Mouse (Mus musculus) midbrain, embryonic 15.5 days (tissue): ENCODE measurements at regions not wholly inside any gene's neighbourhood (a gene's known extent, or its start where the extent isn't known, plus 50 kb on each side); places are given as distances from the start of the nearest gene placed in this dataset.

Experiments
- ATAC-seq: fragments of 200-750 bp; cut with Nextera tagmentation; replicated peaks from 2 replicates; pipeline ENCODE4 v1.8.0; 2017; ENCODE audit warnings: moderate TSS enrichment
- H3K27ac ChIP-seq: fragments of 300-500 bp; sonication (generic); 2 replicates; pipeline ENCODE4 v1.5.1; 2015; ENCODE audit warnings: mild to moderate bottlenecking, inconsistent platforms
- H3K27me3 ChIP-seq: fragments of 300-500 bp; sonication (generic); replicated peaks from 2 replicates; pipeline ENCODE4 v1.6.1; 2015; ENCODE audit warnings: inconsistent platforms
- H3K36me3 ChIP-seq: fragments of 300-500 bp; sonication (generic); replicated peaks from 2 replicates; pipeline ENCODE4 v1.6.1; 2015; ENCODE audit warnings: inconsistent platforms
- H3K4me1 ChIP-seq: fragments of 300-500 bp; sonication (generic); 2 replicates; pipeline ENCODE4 v1.6.1; 2015; ENCODE audit warnings: inconsistent platforms
- H3K4me2 ChIP-seq: fragments of 300-500 bp; sonication (generic); 2 replicates; pipeline ENCODE4 v1.6.1; 2015; ENCODE audit warnings: inconsistent platforms, mild to moderate bottlenecking, moderate library complexity
- H3K4me3 ChIP-seq: fragments of 300-500 bp; sonication (generic); 2 replicates; pipeline ENCODE4 v1.5.1; 2015; ENCODE audit warnings: mild to moderate bottlenecking, inconsistent platforms
- H3K9ac ChIP-seq: fragments of 300-500 bp; sonication (generic); 2 replicates; pipeline ENCODE4 v1.6.1; 2015; ENCODE audit warnings: mild to moderate bottlenecking, inconsistent platforms
- H3K9me3 ChIP-seq: fragments of 300-500 bp; sonication (generic); 2 replicates; pipeline ENCODE4 v1.6.1; 2016; ENCODE audit warnings: inconsistent platforms
- WGBS: fragments of 180-500 bp; shearing (Covaris S2); methylation state at CpG from one replicate; pipeline ENCODE4 v1.1.7; 2015; ENCODE audit warnings: mixed read lengths; 5-methylcytosine and 5-hydroxymethylcytosine counted together

DNA sequence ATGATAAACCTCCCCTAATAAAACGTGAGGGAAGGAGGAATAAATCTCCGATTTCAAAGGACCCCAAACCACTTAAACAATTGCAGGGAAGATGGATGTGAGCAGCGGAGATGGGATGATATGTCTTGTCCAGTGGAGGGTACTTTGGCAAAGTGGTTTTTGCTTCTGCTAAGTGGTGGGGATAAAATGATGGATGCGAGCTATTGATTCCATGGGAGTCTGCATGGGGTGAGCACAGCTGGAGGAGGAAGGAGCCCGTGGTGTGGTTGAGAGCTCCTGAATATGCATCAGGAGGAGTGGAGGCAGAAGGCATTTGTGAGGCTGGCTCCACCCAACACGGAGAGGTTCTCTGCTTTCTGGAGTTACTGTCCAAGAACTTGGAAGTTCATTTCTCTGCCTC lies 227.6 kb upstream of the Eef2kmt start:
- Histone ChIP-seq H3K9ac (no peak overlapping the region), H3K4me1 (no peaks in the 10 kb centered on the region), H3K27ac (no peak overlapping the region), H3K9me3 (no peaks in the 10 kb centered on the region), H3K27me3 (no peaks in the 10 kb centered on the region), H3K36me3 (no peaks in the 10 kb centered on the region), H3K4me2 (no peak overlapping the region), H3K4me3 (no peak overlapping the region)
- 26% methylated on average over 6 of the region's 6 CpGs for WGBS
- no peak for ATAC-seq

DNA sequence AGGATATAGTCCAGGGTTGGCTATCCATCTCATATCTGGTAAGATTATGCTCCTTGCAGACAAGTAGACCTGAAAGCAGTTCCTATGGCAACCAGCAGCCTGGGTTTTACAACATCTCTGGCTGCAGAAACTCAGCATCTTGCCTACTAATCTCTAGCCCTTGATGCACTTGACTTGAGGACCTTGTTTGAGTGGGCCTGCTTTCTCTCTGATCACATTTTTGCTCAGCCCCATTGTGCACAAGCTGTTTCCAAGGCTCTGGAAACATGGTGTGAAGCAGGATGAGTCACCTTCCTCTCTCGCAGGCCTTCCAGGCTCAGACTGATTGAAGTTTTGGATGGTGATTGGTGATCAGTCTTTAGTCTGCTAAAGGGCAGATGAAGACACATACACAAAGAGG lies 224.4 kb upstream of the Eef2kmt start:
- Histone ChIP-seq H3K27ac (no peak overlapping the region), H3K4me2 (no peak overlapping the region), H3K4me1 (peaks cover 2% of the 10 kb centered on the region; the same call in 1 of the 2 replicates), H3K9me3 (no peaks in the 10 kb centered on the region), H3K36me3 (no peaks in the 10 kb centered on the region), H3K4me3 (no peak overlapping the region), H3K27me3 (no peaks in the 10 kb centered on the region), H3K9ac (no peak overlapping the region)
- 73% methylated on average over 1 of the region's 1 CpGs for WGBS
- ATAC-seq, result no peak

DNA sequence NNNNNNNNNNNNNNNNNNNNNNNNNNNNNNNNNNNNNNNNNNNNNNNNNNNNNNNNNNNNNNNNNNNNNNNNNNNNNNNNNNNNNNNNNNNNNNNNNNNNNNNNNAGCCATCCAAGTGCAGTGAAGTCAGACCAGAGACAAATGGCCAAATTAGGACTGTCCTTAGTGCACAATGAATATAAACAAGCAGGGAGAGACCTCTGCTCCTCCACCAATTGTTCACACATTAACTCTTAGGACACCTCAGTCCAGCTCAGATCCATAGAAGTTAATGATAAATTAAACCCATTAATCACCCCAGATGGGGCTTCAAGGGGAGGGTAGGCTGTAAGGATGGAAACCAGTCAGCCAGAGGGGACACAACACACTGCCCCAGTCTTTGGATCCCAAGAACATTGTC lies 223.2 kb upstream of the Eef2kmt start:
- Histone ChIP-seq H3K4me2 (no peak overlapping the region), H3K9ac (no peak overlapping the region), H3K4me3 (no peak overlapping the region), H3K27me3 (no peaks in the 10 kb centered on the region), H3K36me3 (no peaks in the 10 kb centered on the region), H3K4me1 (peaks cover 12% of the 10 kb centered on the region), H3K9me3 (no peaks in the 10 kb centered on the region), H3K27ac (no peak overlapping the region)
- no peak for ATAC-seq

DNA sequence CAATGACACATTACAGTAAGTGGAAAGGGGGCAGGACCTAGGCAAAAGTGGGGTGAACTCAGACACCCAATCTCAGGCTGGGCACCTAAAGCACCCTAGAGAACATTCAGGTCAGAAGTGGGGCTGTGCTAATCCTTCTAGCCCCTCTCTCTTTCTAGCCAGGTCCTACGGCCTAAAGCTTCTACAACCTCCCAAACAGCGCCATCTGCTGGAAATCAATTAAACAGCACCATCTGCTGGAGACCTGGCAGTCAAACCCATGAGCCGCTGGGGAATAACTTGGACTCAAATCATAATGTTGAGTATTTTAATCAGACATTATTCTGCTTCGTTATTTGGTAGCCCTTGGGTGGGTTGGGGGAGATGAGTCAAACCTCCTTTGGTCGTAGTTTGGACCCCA lies 215.5 kb upstream of the Eef2kmt start:
- 19% methylated on average over 5 of the region's 5 CpGs for WGBS
- Histone ChIP-seq H3K4me1 (peaks cover 20% of the 10 kb centered on the region), H3K27ac (no peak overlapping the region), H3K9me3 (no peaks in the 10 kb centered on the region), H3K27me3 (no peaks in the 10 kb centered on the region; the same call in 1 of the 2 replicates), H3K9ac (no peak overlapping the region), H3K4me3 (no peak overlapping the region), H3K4me2 (no peak overlapping the region), H3K36me3 (no peaks in the 10 kb centered on the region)
- ATAC-seq, result no peak

DNA sequence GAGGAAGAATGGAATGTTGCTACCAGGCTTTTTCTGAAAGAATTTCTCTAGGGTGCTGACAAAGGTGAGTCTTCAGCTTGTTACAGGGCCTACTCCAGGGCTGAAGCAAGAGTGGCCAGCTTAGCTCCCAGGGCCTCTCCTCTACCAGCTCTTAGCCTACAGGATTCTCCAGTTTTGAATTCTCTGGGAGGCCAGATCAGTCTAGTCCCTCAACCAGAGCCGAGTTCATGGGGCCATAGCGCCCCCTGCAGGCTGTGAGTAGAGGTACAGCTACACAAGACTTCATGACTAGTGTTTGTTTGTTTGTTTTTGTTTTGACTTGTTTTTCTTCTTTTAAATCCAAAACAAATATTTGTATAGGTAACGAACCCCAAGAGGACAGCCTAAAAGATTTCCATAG lies 211.8 kb upstream of the Eef2kmt start:
- WGBS, result 8% methylated on average over 3 of the region's 3 CpGs
- H3K27ac ChIP-seq, result no peak overlapping the region
- no peak overlapping the region for H3K9ac ChIP-seq
- H3K36me3 ChIP-seq, result no peaks in the 10 kb centered on the region
- H3K4me3 ChIP-seq, result no peak overlapping the region
- no peaks in the 10 kb centered on the region; the same call in 1 of the 2 replicates for H3K27me3 ChIP-seq
- no peak for ATAC-seq
- no peaks in the 10 kb centered on the region for H3K4me1 ChIP-seq
- no peak overlapping the region for H3K4me2 ChIP-seq
- no peaks in the 10 kb centered on the region for H3K9me3 ChIP-seq

DNA sequence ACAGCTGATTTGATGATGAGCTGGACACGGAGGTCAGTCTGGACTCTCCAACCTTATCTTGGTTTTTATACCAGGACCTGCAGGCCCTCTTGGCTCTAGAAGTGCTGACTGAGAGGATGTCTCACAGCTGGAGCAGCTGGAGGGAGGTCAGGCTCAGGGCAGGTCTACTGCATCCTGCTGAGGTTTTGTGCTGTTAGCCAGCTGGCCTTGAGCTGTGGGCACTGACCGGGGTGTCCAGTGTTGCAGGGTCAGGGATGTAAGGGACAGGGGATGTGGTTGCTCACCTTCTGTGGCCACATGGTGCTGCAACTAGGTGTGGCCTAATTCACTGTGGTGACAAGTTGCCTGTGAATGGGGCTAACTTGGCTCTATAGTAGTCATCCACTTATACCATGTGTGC lies 211.0 kb upstream of the Eef2kmt start:
- no peak for ATAC-seq

DNA sequence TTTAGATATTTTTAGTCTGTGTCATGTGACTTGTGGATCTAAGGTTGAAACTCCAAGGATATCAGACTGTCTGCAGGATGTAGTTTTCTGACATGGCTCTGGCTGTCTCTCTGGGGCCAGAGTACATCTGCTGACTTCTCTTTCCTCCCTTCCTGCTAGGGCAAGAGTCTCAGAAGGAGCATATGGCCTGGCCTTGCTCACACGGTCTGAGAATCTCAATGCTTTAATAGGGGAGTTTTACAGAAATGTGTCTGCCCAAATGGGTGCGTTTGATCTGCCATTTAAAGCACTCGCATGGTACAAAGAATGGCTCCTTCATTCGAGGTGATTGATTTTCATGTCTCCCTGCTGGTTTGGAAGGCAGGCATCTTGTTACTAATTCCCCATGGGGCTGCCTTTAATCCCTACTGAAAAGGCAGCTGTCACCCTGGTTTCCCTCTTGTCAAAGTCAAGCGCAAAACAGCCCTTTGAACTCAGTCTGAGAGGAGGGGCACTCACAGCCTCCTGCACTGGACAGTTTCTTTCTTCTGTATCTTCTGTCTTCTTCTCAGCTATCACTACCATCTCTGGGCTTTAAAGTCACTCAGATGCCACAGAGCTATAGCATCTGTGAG lies 199.7 kb upstream of the Eef2kmt start:
- H3K4me1 ChIP-seq, result peaks cover 17% of the 10 kb centered on the region
- H3K27ac ChIP-seq, result peak overlapping the region; percentile 26
- 2% methylated on average over 5 of the region's 5 CpGs for WGBS
- H3K9ac ChIP-seq, result no peak overlapping the region
- H3K27me3 ChIP-seq, result peaks cover 9% of the 10 kb centered on the region; the same call in 1 of the 2 replicates
- peak; percentile 82 for ATAC-seq
- no peaks in the 10 kb centered on the region for H3K9me3 ChIP-seq
- no peak overlapping the region for H3K4me3 ChIP-seq
- H3K4me2 ChIP-seq, result no peak overlapping the region
- no peaks in the 10 kb centered on the region for H3K36me3 ChIP-seq

More for the DNA sequence above, 211.0 kb upstream of the Eef2kmt start:
- H3K9ac ChIP-seq, result no peak overlapping the region
- H3K27ac ChIP-seq, result no peak overlapping the region
- no peaks in the 10 kb centered on the region for H3K9me3 ChIP-seq
- no peaks in the 10 kb centered on the region for H3K27me3 ChIP-seq
- no peak overlapping the region for H3K4me2 ChIP-seq
- no peak overlapping the region for H3K4me3 ChIP-seq
- WGBS, result 62% methylated on average over 2 of the region's 2 CpGs
- no peaks in the 10 kb centered on the region for H3K4me1 ChIP-seq
- no peaks in the 10 kb centered on the region for H3K36me3 ChIP-seq

DNA sequence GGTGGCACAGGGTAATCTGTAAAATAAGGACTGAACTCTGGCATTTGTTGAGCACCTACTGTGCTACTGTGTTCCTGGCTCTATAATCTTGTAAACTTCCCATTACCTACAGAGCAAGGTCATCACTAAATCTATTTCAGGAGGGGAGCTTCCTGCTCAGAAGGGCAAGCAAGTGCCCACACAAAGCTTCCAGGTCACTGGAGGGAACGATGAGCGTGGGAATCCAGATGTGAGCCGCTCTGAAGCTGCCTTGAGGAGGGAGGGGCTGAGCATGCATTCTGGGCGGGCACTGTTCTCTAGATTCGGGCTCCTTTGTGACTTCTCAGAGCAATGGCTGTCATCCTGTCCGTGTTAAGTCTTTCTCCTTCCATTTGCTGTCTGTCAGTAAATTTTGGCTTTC lies 198.5 kb upstream of the Eef2kmt start:
- peaks cover 17% of the 10 kb centered on the region for H3K4me1 ChIP-seq
- no peak overlapping the region for H3K4me2 ChIP-seq
- H3K4me3 ChIP-seq, result no peak overlapping the region
- WGBS, result 16% methylated on average over 6 of the region's 6 CpGs
- no peaks in the 10 kb centered on the region for H3K9me3 ChIP-seq
- no peak overlapping the region for H3K27ac ChIP-seq
- peaks cover 9% of the 10 kb centered on the region; the same call in 1 of the 2 replicates for H3K27me3 ChIP-seq
- ATAC-seq, result no peak
- H3K9ac ChIP-seq, result no peak overlapping the region
- no peaks in the 10 kb centered on the region for H3K36me3 ChIP-seq

DNA sequence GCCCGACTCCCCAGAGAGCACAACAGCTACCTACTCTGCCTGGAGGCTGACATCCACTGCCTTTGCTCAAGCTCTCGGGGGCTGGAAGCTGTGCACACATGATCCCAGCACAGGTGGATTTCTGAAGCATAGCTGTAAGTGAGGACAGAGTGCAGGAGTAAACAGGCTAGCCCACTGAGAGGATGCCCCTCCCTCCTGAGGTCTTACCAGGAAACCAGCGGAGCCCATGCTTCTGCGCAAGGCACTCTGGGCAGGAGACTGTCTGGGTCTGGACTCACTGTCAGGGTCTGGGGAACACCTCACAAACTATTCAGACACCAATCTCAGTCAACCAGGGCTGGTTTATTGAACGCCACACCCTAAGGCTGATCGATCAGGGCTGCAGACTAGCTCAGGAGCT lies 197.2 kb upstream of the Eef2kmt start:
- no peak overlapping the region for H3K4me3 ChIP-seq
- no peaks in the 10 kb centered on the region for H3K9me3 ChIP-seq
- no peak for ATAC-seq
- WGBS, result 80% methylated on average over 6 of the region's 6 CpGs
- peaks cover 17% of the 10 kb centered on the region for H3K4me1 ChIP-seq
- no peaks in the 10 kb centered on the region for H3K36me3 ChIP-seq
- H3K27me3 ChIP-seq, result peaks cover 9% of the 10 kb centered on the region; the same call in 1 of the 2 replicates
- H3K4me2 ChIP-seq, result no peak overlapping the region
- no peak overlapping the region for H3K27ac ChIP-seq
- H3K9ac ChIP-seq, result no peak overlapping the region

DNA sequence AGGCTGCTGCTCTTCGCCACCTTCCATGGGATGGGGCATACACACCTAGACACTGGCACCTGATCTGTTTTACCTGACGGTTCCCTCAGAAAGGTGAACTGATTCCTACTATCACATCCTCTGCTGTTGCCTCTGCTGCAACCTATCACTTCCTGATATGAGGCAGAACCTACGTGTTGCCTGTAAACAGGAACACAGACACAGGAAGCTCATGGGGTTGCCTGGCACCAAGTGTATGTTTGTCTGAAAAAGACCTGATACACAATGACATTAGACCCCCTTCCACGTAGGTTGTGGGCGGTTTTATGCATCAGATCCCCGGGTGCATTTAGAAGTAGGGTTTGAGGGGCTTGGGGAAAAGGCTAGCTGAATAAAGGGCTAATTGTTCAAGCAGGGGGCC lies 190.0 kb upstream of the Eef2kmt start:
- H3K4me3 ChIP-seq, result no peak overlapping the region
- WGBS, result 72% methylated on average over 6 of the region's 6 CpGs
- no peak for ATAC-seq

DNA sequence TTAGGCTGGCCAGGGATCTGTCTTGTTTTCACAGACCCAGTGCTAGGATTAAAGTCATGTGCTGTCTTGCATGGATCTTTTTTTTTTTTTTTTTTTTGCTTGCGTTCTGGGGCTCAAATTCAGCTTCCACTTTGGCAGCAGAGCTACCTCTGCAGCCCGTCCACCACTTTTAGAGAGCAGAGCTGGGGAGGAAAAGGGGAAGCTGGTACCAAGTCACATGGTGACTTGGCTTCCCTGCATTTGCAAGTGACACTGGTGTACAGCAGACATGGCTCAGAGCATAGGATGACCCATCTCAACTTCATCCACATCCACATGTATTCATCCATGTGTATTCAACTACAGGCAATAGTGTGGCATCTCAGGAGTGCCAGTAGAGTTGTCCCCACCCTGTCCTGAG lies 189.0 kb upstream of the Eef2kmt start:
- 64% methylated on average over 2 of the region's 2 CpGs for WGBS

More for the DNA sequence above, 190.0 kb upstream of the Eef2kmt start:
- H3K9ac ChIP-seq, result no peak overlapping the region
- no peak overlapping the region for H3K27ac ChIP-seq
- no peaks in the 10 kb centered on the region for H3K27me3 ChIP-seq
- no peaks in the 10 kb centered on the region for H3K9me3 ChIP-seq
- no peak overlapping the region for H3K4me2 ChIP-seq
- no peaks in the 10 kb centered on the region for H3K4me1 ChIP-seq
- no peaks in the 10 kb centered on the region for H3K36me3 ChIP-seq

DNA sequence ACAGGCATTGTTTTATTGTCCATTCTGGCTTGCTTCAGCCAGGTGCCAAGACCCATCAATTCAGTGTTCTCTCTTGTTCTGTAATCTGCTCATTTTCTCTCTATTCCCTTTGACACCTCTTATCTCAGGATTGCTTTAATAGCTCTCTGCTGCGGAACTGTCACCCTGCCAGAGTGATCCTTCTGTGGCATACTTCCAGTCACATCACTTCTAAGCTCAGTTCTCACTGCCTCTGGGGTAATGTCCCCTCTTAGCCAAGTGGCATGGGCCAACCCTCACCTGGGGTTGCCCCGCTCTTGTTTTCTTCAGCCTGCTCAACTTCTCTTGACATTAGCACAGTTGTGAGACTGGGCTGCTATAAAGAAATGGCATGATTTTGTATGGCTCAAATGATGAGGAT lies 183.9 kb upstream of the Eef2kmt start:
- no peaks in the 10 kb centered on the region for H3K36me3 ChIP-seq
- no peak for ATAC-seq
- no peak overlapping the region for H3K27ac ChIP-seq
- no peaks in the 10 kb centered on the region for H3K27me3 ChIP-seq
- H3K9ac ChIP-seq, result no peak overlapping the region
- no peaks in the 10 kb centered on the region for H3K4me1 ChIP-seq
- H3K4me2 ChIP-seq, result no peak overlapping the region
- WGBS, result 84% methylated on average over 2 of the region's 2 CpGs
- H3K4me3 ChIP-seq, result no peak overlapping the region
- no peaks in the 10 kb centered on the region for H3K9me3 ChIP-seq

More for the DNA sequence above, 189.0 kb upstream of the Eef2kmt start:
- Histone ChIP-seq H3K27ac (no peak overlapping the region), H3K36me3 (no peaks in the 10 kb centered on the region), H3K9ac (no peak overlapping the region), H3K27me3 (no peaks in the 10 kb centered on the region), H3K4me1 (no peaks in the 10 kb centered on the region), H3K4me2 (no peak overlapping the region), H3K4me3 (no peak overlapping the region), H3K9me3 (no peaks in the 10 kb centered on the region)
- ATAC-seq, result no peak

DNA sequence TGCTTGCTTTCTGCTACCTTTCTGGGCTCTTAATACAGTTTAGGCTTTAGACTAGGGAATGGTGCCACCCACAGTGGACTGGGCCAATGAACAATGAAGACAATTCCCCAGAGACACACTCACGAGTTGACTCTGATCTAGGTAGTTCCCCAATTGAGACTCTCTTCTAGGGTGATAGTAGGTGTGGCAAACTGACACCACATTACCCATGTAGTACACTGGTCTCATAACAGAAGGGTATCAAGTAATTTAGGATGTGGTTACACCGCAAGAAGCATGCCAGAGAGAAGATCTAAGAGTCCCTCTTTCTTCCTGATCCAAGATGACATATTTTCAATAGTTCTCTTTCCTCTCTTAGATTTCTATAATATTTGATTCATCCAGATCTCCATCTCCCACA lies 182.6 kb upstream of the Eef2kmt start:
- H3K4me2 ChIP-seq, result no peak overlapping the region
- H3K27me3 ChIP-seq, result no peaks in the 10 kb centered on the region
- ATAC-seq, result no peak
- no peak overlapping the region for H3K9ac ChIP-seq
- H3K27ac ChIP-seq, result no peak overlapping the region
- 91% methylated on average over 2 of the region's 2 CpGs for WGBS
- H3K36me3 ChIP-seq, result no peaks in the 10 kb centered on the region
- no peak overlapping the region for H3K4me3 ChIP-seq
- no peaks in the 10 kb centered on the region for H3K4me1 ChIP-seq
- H3K9me3 ChIP-seq, result no peaks in the 10 kb centered on the region
